Mouse (Mus musculus) gastrocnemius, adult 18-20 months (tissue): Measurements from ENCODE around the gene Daxx. TPM values are rescaled to one million over a fixed set of nuclear protein-coding genes. Genes with fewer than 3 reads are reported as not detected.
"Not testable (repeated sequence)": the region's sequence is repeated elsewhere in the genome, so short reads cannot be mapped to it uniquely, and the experiment has no call there.

Source experiments
- DNase-seq: peaks from one replicate; pipeline ENCODE4 v3.0.0; 2021; ENCODE audit warnings: low spot score
- total RNA-seq, 2 experiments: library from RNA; stranded (reverse); gene quantifications; 2 replicates each; pipeline ENCODE4 v1.2.3; 2021

Gene Daxx
- total RNA-seq, 2 experiments from 2014 or later, result 12.0 to 13.7 TPM

GRCm38 (mm10) chr17:33902491-33902890 lies 6.7 kb upstream of the Daxx start:
- DNase-seq, result no peak

- not testable (repeated sequence) for DNase-seq
Observed at GRCm38 (mm10) chr17:33903911-33904651, 5.1 kb upstream of the Daxx start.

GRCm38 (mm10) chr17:33904835-33905234 lies 4.4 kb upstream of the Daxx start, which contains the start of gene Platr17:
Platr17 (plus strand) TSS chr17:33905135.
- not testable (repeated sequence) for DNase-seq

- no peak for DNase-seq
Observed at GRCm38 (mm10) chr17:33908331-33909076, 710 bp upstream of the Daxx start.

GRCm38 (mm10) chr17:33909869-33910250 lies 646 bp downstream of the Daxx start:
- DNase-seq, result no peak

- DNase-seq, result no peak
Observed at GRCm38 (mm10) chr17:33910346-33911051, 1.3 kb downstream of the Daxx start.

GRCm38 (mm10) chr17:33911052-33911812 lies 2.0 kb downstream of the Daxx start:
- no peak for DNase-seq

- DNase-seq, result no peak
Observed at GRCm38 (mm10) chr17:33911813-33912414, 2.7 kb downstream of the Daxx start.

- DNase-seq, result no peak
Observed at GRCm38 (mm10) chr17:33913264-33913663, 4.0 kb downstream of the Daxx start.

- DNase-seq, result no peak
Observed at GRCm38 (mm10) chr17:33913905-33914304, 4.7 kb downstream of the Daxx start.

GRCm38 (mm10) chr17:33914969-33915391 lies 5.8 kb downstream of the Daxx start:
- no peak for DNase-seq

GRCm38 (mm10) chr17:33915671-33916250 lies 6.5 kb downstream of the Daxx start, which contains the start of the genes Tapbp and Zbtb22:
Tapbp (plus strand) TSS chr17:33915899.
Zbtb22 (plus strand) TSS chr17:33915904.
- DNase-seq, result peak; percentile 97

GRCm38 (mm10) chr17:33916294-33916693 lies 7.1 kb downstream of the Daxx start:
- peak; percentile 49 for DNase-seq

GRCm38 (mm10) chr17:33916847-33917655 lies 7.8 kb downstream of the Daxx start:
- DNase-seq, result no peak

GRCm38 (mm10) chr17:33917656-33918292 lies 8.6 kb downstream of the Daxx start:
- DNase-seq, result no peak

GRCm38 (mm10) chr17:33918293-33919203 lies 9.3 kb downstream of the Daxx start:
- peak; percentile 55 for DNase-seq

- DNase-seq, result peak; percentile 84
Observed at GRCm38 (mm10) chr17:33919351-33920281, 10.4 kb downstream of the Daxx start.
